Mouse (Mus musculus) stomach, postnatal 0 days (tissue): ENCODE results near the gene Adm.

Experiments used
- CTCF ChIP-seq: IDR thresholded peaks from 2 replicates; pipeline ENCODE4 v1.5.1; 2016; ENCODE audit warnings: antibody characterized with exemption, low read depth, mild to moderate bottlenecking, moderate library complexity
- EP300 ChIP-seq: optimal IDR thresholded peaks from 2 replicates; pipeline ENCODE3; 2016; ENCODE audit warnings: antibody characterized with exemption

- no peak for TF ChIP-seq CTCF
- no peak for TF ChIP-seq EP300
Observed at GRCm38 (mm10) chr7:110658378-110658928, 31.0 kb downstream of the Adm start.
